Mouse (Mus musculus): Measurements from ENCODE around the gene Myo10.

Myo10 gene

GRCm38 (mm10) chr15:25622200-25622866 lies at the start of gene Myo10:
Gene Myo10, plus strand, starts transcription at chr15:25622525.
- DNase-seq (ENCODE audit: low spot score in 2 of 2), result peak; percentile 87 to 90

GRCm38 (mm10) chr15:25573113-25573512 lies 49.2 kb upstream of the Myo10 start:
- DNase-seq (ENCODE audit: low spot score in 2 of 2), result no peak

- no peak for DNase-seq (ENCODE audit: low spot score in 2 of 2)
Observed at GRCm38 (mm10) chr15:25573876-25574601, 48.3 kb upstream of the Myo10 start.

GRCm38 (mm10) chr15:25577327-25578051 lies 44.8 kb upstream of the Myo10 start:
- no peak for DNase-seq (ENCODE audit: low spot score in 2 of 2)

GRCm38 (mm10) chr15:25578369-25578768 lies 44.0 kb upstream of the Myo10 start:
- DNase-seq (ENCODE audit: low spot score in 2 of 2), result no peak

GRCm38 (mm10) chr15:25580731-25581130 lies 41.6 kb upstream of the Myo10 start:
- no peak for DNase-seq (ENCODE audit: low spot score in 2 of 2)

- DNase-seq (ENCODE audit: low spot score in 2 of 2), result no peak
Observed at GRCm38 (mm10) chr15:25582055-25582454, 40.3 kb upstream of the Myo10 start.

GRCm38 (mm10) chr15:25583361-25583760 lies 39.0 kb upstream of the Myo10 start:
- DNase-seq (ENCODE audit: low spot score in 2 of 2), result no peak

GRCm38 (mm10) chr15:25586828-25587227 lies 35.5 kb upstream of the Myo10 start:
- DNase-seq (ENCODE audit: low spot score in 2 of 2), result no peak

- DNase-seq (ENCODE audit: low spot score in 2 of 2), result no peak
Observed at GRCm38 (mm10) chr15:25587943-25588342, 34.4 kb upstream of the Myo10 start.

- DNase-seq (ENCODE audit: low spot score in 2 of 2), result no peak
Observed at GRCm38 (mm10) chr15:25589318-25589902, 32.9 kb upstream of the Myo10 start.

- DNase-seq (ENCODE audit: low spot score in 2 of 2), result no peak
Observed at GRCm38 (mm10) chr15:25589916-25590315, 32.4 kb upstream of the Myo10 start.

GRCm38 (mm10) chr15:25590891-25591290 lies 31.4 kb upstream of the Myo10 start:
- DNase-seq (ENCODE audit: low spot score in 2 of 2), result no peak

- no peak for DNase-seq (ENCODE audit: low spot score in 2 of 2)
Observed at GRCm38 (mm10) chr15:25591964-25592363, 30.4 kb upstream of the Myo10 start.

GRCm38 (mm10) chr15:25593469-25594150 lies 28.7 kb upstream of the Myo10 start:
- DNase-seq (ENCODE audit: low spot score in 2 of 2), result no peak

- DNase-seq (ENCODE audit: low spot score in 2 of 2), result no peak
Observed at GRCm38 (mm10) chr15:25598313-25598712, 24.0 kb upstream of the Myo10 start.

- no peak for DNase-seq (ENCODE audit: low spot score in 2 of 2)
Observed at GRCm38 (mm10) chr15:25602306-25602705, 20.0 kb upstream of the Myo10 start.

- no peak for DNase-seq (ENCODE audit: low spot score in 2 of 2)
Observed at GRCm38 (mm10) chr15:25603286-25603685, 19.0 kb upstream of the Myo10 start.

- no peak for DNase-seq (ENCODE audit: low spot score in 2 of 2)
Observed at GRCm38 (mm10) chr15:25604231-25604630, 18.1 kb upstream of the Myo10 start.

- DNase-seq (ENCODE audit: low spot score in 2 of 2), result no peak
Observed at GRCm38 (mm10) chr15:25605376-25605775, 16.9 kb upstream of the Myo10 start.

- no peak for DNase-seq (ENCODE audit: low spot score in 2 of 2)
Observed at GRCm38 (mm10) chr15:25608742-25609141, 13.6 kb upstream of the Myo10 start.

GRCm38 (mm10) chr15:25609253-25609652 lies 13.1 kb upstream of the Myo10 start:
- no peak for DNase-seq (ENCODE audit: low spot score in 2 of 2)
